Mouse (Mus musculus) cerebellum, adult 11-12 months (tissue): ENCODE results near the gene Ch25h.

Experiments
- DNase-seq: peaks from one replicate; pipeline ENCODE4 v3.0.0; 2022

The Ch25h gene

DNA sequence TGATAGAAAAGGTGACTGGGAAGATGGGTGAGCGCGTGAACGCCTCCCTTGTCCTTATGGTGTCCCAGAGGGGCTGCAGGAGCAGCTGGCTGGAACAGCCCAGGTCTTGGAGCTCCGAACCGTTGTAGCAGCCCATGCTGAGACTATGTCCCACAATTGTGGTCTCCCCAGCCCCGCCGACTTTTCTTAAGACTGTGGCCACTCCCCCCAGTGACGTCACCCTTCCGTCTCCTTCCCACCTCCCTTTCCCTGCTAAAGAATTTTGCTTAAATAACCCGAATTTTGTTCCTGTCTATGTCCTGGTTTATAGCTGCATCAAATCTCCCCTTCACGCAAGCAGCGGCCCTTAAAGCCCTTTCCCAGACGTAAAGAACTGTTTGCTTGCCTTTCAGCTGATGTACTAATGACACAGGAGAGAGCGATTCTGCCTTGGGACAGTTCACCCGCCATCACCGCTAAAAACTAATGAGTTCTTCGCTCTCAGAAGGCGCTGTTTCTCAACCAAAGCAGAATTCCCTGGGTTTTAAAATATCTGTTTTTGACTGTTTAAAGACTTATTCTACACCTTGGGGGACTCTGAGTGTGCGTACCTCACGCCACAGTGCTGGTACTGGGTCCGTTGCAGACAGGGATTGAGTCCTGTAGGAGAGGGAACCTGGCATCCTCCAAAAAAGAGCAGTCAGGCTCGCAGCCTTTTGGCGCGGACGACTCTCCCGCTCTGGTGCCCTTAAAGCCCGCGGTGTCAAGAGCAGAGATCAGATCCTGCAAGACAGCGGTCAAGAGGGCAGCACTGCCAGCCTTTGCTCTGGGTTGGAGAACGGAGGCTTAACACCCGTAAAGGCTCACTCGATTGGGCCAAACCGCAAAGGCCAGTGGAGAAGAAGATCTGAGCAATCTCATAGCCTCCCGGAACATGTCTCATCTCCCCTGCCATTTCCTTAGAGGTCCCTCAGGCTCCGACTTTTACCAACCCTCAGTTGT is at the start of gene Ch25h:
Gene Ch25h (minus strand): TSS at position 174 of the 981 bp plus-strand sequence.
- no peak for DNase-seq

DNA sequence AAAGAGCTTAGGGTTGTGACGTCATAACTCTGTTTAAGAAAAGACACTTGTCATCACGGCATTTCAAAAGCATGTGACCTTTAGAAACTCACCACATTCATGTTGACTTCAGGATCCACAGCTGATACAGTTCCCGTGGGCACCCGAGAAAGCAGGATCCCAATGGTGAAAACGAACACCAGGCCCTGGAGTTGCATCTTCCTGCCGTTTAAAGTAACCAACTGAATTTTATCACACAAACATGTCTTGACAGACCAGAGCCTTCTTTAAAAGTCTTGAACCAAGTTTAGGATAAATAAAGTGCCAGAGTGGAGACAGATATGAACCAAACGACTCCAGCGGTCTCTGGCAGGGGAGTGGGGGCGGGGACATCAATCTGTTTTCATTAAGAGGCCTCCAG is 49.7 kb upstream of the Ch25h start:
- no peak for DNase-seq

DNA sequence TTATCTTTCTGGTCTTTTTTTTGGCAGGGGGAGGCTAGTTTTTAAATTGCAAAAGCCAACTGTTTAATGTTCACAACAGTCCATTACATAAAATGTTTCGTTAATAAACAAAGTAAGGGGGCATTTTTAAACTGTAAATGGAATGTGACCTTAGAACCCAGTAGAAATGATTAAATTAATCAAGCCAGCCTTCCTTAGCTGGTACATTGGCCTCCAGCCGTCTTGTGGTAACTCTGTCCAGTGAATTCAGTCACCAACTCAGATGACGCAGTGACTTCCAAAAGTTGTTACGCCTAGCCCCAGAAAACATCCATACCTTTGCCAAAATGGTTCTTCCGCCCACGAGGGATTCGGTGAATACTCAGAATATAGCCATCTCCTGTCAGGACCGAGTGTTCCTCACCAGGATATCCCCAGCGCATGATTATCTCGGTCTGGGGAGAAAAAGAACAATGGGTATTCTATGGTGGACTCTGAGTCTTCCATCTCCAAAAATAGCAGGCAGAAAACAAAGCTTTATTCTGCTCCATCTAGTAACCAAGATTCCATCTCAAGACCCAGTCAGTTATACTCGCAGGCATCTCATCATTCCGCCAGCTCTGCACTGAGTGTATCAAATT is 48.3 kb upstream of the Ch25h start:
- no peak for DNase-seq

DNA sequence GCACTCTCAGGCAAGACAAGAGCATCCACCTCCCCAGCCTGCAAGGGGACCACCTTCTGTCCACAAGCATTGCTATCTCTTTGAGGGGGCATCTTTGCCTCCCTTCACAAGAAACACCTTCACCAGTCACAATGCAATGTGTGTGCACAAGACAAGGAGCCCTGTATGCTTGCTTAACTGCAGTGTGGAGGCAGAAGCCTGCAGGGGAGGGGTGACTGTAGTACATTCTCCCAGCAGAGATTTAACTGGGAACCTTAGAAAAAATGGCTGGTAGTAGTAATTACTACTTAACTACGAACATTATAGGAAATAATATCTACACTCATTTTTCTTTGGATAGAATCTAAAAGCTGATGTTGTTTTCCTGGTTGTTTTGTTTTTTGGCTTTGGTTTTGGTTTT is 47.0 kb upstream of the Ch25h start:
- DNase-seq, result no peak

DNA sequence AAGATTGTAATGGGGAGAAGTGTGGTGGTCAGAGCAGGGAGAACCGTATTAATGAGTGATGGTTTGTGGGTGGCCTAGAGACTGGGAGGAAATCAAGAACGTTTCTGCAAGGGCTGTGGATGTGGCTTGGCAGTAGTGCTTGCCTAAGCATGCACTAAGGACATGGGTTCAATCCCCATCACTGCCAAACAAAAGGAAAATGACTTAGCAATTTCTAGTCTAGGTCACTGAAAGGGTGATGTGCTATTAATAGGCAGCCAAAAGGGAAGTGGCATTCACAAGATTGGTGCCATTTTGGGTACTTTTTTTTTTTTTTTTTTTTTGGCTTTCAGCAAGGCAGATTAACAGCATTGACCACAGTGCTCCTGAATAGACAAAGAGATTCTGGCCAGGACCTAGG is 46.4 kb upstream of the Ch25h start:
- DNase-seq, result no peak

DNA sequence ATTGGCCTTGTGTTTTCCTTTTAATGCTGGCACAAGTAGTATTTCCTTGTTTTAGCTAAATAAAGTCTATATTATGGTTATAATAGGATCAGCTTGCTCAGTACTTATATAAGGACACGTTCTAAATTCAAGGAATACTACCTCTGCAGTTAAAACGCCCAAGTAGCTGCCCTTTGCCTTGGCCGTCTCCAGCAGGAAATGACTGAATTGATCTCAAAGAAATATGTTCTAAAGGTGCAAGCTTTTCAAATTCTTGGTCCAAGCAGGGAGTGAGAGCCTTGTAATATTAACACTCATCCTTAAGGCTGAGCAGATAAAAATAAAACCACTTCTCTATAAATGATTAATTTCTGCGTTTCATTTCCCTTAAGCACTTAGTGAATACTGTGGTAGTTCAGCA is 45.1 kb upstream of the Ch25h start:
- DNase-seq, result no peak

DNA sequence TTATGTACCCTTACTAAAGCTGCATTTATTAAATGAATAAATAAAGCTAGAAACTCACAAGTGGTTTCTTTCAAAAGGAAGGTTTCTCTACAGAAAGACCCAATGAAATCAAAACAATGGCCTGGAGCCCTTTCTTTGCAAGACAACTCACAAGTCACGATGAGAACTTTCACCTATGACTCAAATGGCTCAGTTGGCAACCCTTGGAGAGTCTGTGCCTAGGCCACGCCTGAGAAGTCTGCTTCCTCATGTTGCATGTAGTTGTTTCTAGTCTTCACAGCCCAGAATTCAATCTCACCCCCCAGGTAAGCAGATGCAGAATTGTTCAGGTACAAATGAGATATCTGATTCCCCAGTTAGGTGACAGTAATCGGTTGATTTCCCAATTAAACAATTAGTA is 44.7 kb upstream of the Ch25h start:
- no peak for DNase-seq

DNA sequence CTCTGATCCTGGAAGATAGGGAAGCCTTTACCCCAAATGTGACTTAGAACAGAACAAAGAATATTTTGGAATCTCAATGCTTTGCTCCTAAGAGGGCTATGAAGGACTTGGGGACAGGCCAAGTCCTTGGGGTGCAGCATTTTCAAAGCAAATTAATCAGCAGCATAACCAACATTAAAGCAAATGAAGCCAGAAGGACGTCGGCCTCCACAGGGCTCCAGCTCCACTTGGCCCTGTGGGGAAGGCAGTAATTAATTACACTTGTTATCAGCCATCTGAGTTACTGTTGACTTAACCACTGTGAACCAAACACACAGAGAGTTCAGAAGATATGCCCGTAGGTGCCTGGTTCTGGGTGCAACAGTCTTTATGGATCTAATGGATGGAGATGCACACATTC is 43.8 kb upstream of the Ch25h start:
- DNase-seq, result no peak

DNA sequence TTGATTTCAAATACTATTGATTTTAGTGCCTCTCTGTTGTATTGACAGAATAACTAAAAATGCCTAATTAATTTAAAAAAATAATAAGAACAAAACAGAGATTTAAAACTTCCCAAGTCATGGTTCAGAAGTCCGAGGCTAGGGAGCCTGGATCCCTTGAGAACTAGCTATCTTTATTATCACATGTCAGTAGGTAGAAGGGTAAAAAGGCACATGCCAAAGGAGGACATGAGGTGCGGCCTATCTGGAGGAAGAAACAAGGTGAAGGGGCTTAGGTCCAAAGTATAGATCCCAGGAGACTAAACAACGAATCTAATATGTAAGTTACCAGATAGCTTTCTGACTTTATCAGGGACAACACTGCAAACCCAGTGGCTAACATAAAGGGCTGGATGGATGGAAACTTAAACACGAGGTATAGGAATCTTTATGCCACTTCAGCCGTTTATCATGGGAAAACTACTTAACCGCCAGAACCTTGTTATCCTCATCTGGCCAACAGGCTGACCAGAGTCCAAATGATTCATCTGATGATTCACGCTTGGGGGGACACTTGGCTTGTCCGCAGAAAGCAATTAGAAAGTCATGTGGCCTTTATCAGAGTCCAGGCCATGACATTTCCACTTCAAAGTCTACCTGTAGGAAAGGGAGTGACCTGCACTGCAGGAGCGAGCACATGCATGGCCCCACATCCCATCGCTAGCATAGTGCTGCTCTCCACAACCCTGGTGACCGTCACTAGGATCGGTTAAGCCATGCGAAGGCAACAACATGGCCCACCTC is 43.0 kb upstream of the Ch25h start:
- no peak for DNase-seq

DNA sequence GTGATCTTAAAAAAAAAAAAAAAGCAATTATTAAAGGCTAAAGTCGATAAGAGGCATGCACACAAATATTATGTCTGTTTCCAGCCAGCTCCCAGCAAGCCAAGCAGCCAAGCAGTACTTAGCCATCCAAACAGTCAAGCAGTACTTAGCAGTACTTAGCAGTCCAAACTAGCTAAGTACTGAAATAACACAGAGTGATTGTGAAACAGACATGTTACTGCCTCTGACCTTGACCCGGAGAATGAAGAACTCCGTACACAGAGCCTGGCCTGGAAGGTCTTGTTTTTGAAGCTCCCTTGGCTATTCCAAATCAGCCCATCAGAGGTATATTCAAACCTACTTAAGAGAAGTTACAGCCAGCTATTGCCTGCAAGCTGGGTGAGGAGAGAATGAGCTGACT is 42.2 kb upstream of the Ch25h start:
- no peak for DNase-seq

DNA sequence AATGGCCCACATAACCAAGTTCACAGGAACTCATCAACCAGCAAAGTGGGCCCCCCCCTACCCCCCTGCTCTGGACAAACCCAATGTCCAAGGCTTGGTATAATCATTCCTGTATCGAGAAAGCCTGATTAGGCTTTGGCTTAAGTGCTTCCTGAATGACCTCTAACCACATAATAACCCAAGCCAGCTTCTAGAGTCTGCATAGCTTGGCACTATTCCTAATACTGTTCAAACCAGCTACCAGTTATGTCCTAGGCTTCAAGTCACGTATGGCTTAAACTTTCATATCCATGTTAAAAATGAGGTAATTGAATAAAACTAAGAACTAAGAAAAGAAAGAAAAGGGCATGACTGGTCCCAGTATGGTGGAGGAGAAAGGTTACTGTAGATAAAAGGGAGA is 41.4 kb upstream of the Ch25h start:
- DNase-seq, result no peak

DNA sequence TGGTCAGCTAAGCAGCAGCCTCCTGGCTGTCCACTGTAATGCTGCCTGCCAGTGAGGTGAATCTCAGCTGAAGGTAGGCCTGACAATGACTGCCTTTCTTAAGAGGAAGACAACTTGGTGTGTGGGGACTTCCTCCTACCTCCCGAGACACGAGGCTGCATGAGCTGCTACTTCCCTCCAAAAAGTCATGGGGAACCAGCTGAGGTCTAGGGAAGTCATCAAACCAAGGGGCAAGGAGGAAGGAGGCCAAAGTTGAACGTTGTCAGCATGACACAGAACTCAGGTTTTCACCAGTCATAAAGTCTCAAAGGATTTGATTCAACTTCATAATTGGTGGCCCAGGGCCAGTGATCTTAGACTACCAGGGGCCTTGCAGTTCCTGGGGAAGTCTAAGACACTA is 40.7 kb upstream of the Ch25h start:
- no peak for DNase-seq

DNA sequence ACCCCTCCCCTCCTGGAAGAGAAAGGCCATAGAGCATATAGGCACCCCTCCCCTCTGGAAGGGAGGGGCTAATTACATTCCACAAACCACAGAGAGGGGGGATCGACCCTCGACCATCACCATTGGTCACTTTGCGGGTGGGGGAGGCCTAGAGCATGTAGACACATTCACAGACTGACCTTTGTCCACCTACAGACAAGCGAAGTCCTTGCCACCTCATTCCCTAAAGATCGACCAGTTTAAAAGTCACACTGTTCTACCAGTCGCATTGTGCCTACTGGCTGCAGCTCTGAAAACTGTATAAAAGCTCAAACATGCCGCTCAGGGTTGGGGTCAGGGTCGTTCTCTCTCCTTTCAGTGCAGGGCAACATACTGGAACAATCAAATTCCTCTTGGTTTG is 36.6 kb upstream of the Ch25h start:
- DNase-seq, result no peak

DNA sequence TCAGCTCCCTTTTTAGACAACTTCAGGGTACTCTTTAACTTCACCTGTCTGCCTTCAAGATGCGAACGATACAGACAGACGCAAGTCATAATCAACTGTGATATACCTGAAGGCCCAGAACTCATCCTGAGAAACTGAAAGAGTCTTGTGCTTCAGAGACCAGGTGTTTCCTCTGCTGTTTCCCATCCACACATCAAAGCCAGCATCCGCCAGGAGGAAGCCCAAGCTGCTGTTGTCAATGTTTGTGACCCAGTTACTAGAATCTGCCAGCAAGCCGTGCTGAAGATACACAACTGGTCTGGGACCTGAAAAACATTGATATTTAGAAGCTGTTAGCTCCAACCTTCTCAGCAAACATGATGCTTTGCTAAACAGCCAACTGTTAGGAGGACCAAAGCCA is 35.8 kb upstream of the Ch25h start:
- DNase-seq, result no peak

DNA sequence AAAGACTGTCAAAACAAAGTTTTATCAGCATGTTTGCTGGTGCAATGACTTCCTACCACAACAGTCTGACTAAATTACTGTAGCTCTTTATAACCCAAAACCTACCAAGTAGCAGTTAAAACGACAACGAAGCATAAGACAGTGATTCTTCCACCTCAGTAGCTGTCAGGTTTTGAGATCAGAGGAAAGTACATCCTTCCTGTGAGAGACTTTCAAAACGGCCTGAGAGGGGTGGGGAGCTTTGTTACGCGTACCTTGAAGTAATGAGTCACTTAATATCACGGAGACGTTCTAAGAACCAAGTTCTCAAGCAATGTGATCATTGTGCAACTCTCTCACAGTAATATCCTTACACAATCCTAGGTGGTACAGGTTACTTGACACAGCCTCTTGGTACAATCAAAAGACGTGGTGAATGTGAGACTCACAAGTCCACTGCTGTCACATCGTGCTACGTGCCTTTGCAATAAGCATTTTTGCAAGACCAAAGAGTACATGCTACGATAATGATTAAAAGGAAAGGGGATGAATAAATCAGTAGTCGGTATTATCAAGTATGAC is 30.3 kb upstream of the Ch25h start:
- no peak for DNase-seq

DNA sequence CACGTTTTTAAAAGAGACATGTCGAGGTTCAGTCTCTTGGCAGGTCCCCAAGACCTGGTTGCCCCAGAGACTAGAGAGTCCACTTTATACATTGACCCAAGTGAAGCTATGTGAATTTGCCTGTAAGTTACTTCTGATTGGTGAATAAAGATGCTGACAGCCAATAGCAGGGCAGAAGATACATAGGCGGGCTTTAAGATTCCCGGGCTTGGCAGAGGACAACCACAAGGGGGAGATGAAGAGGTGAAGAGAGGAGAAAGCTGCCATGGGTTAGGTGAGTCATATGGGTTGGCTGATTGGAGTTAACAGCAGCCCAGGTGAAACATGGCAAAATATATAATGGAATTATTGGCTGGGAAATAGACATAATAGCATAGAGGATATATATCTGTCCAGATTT is 25.8 kb upstream of the Ch25h start:
- peak; percentile 26 for DNase-seq

DNA sequence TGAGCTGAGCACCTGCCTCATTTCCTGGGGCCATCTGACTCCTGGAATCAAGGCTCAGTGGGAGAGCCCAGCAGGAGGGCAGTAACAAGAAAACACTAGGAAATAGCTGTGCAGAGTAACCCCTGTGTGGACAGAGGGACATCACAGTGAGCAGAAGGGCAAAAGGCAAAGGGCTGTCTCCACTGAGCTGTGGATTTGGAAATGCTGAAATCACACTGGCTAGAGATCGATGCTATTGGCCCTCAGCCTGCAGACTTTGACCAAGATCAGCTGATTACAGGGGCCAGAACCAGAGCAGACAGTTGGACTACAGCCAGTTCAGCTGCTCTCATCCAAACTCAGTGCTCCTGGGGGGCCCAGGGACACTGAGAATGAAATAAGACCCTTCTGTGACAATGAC is 21.4 kb upstream of the Ch25h start:
- DNase-seq, result no peak

DNA sequence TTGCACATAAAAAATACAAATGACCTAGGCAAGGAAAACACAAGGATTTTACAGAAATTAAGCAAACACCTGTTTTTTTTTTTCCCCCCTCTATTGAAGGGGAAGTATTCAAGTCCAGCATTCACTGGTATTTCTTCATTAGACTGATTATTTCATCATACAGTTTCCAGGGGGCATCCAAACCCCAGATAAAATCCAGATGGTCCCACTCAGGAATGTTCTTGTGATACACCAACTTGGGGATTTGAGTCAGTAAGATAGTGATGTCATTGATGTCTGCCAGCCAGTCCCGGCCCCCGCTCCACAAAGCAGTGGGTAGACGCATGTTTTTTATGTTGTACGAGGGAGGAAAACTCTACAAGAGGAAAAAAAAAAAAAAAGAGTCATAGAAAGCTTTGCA is 18.9 kb upstream of the Ch25h start:
- no peak for DNase-seq

DNA sequence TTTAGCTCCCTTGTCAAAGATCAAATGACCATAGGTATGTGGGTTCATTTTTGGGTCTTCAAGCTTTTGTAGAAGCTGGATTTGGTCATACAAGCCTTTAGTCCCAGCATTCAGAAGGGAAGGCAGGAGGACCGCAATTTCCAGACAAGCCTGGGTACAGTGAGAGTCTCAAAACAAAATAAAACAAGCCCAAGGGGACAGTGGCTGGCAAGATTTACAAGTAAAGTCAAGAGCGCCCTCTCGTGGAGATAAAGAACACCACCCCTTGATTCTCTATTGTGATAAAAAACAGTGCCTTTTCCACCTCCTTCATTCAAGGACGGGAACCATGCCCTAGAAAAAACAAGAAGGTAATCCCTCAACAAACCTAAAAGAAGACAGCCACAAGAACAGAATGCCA is 8.6 kb upstream of the Ch25h start:
- DNase-seq, result no peak

DNA sequence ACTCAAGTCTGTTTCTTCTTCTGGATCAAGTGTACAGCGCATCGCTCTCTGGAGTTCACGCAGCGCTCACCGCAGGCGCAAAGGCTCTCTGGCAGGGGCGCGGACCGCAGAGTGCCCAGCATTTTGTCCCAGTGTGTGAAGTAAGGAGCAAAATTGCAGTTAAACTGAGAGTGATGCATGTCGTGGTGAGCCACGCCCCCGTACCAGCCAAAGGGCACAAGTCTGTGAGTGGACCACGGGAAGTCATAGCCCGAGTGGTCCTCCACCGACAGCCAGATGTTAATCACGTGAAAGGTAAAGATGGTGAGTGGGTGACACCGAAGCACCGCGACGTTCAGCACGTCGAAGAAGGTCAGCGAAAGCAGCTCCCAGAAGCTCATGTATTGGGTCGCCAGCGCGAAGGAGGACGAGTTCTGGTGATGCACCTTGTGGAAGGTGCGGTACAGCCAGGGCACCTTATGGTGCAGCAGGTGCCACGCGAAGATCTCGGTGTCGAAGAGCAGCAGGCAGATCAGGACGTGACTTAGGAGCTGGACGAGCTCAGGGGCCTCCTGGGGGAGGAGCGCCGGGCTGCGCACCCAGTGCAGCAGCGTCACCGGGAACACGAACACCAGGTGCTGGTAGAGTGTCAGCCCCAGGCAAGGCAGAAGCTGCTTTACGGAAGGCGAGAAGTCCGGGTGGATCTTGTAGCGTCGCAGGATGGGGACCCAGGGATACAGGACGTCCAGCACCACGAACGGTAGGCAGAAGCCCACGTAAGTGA is 555 bp downstream of the Ch25h start:
- DNase-seq, result no peak

DNA sequence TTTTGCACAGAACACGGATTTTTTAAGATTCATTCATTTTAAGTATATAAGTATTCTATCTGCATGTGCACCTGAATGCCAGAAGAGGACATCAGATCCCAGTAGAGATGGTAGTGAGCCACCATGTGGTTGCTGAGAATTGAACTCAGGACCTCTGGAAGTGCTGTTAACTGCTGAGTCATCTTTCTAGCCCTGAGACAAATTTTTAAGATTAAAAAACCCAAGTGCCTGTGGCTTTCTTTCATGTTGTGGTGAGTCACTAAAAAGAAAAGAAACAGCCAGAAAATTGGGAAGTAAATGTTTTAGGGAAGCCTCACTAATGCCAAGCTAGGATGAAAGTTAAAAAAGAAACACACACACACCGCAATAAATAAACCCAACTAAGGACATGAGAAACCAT is 3.3 kb downstream of the Ch25h start:
- no peak for DNase-seq

DNA sequence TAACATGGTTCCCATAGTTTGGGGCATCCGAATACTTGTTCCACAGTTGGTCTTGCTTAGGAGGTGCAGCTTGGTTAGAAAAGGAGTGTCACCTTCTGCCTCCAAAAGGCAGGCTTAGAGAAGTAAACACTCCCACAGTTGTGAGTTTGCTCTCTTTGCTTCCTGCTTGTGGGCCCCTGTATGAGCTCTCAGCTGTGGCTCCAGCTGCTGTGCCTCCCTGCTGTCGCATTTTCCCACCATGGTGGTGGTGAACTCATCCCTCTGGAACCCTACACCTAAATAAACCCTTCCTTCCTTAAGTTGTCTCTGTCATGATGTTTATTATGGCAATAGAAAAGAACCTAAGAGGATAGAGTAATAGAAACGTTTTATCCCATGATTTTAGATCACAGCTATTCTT is 6.2 kb downstream of the Ch25h start:
- DNase-seq, result no peak

DNA sequence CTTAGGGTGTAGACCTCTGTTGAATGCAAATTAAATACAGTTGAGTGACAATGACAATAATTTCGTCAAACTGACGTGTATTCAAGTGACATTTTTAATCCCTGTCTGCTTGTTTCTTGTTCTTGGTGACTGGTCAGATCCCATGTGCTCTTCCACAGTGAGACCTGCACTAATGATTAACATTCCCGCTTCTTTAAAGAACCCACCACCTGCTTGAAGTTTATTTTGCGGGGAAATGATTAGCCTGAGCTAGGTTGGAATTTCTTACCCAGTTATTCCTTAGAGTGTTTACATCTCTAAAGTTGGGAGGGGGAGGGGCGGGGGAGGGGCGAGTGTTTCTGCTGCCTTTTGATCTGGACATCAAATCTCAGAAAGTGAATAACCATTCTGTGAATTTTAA is 6.7 kb downstream of the Ch25h start:
- no peak for DNase-seq
